Mouse (Mus musculus) B cell, adult 2 months (primary cell): ENCODE measurements around the gene Acbd4.
A peak's percentile ranks its signal among the peaks of the same experiment; 100 is the strongest.

ENCODE experiments used
- DNase-seq, 2 experiments: peaks; one replicate each; pipeline ENCODE4 v3.0.0; 2022

Gene Acbd4

DNA sequence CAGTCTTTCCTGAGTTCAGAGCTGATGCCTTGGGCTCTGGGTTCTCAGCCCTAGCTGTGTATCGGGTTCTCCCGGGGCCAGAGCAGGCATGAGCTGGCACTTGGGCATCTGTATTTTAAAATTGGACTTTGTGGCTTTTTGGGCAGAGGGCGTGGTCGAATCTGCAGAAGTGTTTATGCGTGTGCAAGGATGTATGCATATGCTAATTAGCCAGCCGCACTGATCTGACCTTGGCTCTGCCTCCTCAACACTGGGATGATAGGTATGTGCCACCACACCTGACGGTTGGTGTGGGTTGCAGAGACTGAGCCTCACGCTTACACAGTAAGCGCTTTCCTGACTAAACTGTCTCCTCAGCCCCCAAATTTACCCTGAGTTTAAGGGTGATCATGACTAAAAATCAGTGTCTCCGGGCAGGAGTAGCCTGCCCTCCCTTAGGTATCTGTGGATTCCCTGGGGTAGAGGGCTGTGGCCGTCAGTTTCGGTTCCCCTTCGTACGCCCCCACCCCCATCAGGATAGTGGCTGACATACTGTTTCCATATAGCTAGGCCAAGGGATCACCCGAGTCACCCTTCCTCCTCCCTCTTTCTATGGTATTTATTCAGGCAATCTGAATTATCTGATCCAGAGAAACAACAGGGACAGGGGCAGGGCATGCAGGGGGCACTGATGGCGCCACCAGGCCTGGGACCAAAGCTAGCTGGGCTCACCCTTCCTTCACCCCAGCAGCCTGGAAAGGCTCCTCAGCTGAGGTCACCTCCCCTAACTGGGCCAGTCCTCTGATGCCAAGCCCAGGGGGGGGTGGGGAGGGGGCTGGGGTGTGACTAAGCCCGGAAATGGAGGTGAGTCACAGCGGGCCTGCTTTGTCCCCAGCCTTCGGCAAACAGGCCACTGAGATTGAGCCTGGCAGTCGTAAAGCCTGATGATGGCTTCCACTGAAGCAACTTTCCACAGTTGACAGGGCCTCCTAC, 7.3 kb upstream of the Acbd4 start:
- DNase-seq = peak; percentile 69 to 78

DNA sequence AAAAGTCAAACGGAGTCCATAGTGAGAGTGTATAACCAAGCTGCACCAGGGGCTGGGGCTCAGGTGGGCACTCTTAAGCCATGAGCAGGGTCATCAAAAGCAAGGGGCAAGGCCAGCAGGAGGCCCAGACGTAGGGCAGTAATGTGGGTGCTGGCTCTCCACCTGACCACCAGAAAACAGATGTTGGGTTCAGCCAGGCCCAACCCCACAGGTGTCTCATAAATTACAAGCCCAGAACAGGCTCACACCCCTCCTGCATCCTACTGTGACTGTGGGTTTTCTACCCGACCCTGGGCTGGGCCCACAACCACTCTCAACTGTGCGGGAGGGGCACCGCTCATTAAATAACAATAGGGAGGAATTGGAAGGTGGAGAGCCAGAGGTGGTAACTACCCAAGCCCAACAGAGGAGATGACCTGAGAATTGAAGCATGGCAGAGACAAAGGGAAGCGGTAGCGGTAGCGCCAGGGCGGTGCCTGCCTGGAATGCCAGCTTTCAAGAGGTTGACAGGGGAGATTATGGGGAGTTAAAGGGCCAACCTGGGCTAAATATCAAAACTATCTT, 6.3 kb upstream of the Acbd4 start:
- no peak for DNase-seq

DNA sequence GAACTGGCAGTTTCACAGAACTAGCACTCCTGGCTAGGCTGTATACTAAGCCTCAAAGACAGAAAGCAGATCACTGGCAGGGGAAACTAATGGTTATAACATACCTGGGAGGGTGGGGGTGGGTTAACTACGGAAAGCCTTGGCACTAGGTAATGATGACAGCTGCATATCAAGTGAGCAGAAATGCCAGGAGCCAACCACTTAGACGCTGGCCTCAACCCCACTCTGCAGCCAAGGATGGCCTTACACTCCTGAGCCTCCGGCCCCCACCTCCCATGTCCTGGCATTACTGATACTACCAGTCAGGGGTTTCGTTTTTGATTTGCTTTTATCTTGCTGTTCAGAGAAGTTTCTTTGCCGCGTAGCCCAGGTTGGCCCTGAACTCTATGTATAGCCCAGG, 5.7 kb upstream of the Acbd4 start:
- DNase-seq = no peak

DNA sequence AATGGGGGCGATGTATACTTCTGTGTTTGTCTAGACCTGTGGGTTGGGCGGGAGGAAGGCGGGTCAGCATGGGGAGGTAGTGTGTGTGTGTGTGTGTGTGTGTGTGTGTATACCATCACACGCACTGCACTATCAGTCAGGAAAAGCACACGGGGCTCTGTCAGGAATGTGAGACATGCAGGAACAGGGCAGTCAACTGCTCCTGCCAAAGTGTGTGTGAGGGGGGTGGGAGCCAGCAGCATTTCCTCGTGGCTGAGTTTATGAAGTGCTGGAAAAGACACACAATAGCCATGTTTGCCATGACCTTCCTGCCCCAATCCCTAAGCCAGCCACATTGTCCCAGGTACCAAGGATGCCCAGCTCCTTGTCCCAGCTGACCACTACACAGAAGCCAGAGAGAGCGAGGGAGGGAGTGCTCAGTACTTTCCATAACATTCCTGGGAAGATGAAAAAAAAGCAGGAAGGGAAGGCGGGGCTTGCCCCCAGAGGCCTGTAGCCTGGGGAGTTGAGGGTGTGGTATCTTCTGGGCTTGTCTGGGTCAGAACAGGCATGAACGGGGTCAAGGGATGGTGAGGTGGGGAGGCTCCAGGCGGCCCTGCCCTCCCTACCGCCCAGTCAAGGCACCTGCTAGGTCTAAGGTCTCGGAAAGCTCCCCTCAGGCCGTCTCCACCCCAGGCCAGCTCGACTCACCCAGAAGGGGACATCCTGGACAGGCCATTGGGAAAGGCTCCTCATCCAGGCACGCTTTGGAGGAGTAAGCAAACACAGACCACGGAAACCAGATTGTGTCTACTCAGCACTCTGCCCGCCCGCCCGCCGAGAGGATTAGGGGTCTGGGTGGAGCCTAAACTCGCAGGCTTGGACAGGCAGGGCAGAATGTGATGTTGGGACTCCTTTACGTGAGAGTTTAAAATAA, 4.2 kb upstream of the Acbd4 start:
- DNase-seq = no peak

DNA sequence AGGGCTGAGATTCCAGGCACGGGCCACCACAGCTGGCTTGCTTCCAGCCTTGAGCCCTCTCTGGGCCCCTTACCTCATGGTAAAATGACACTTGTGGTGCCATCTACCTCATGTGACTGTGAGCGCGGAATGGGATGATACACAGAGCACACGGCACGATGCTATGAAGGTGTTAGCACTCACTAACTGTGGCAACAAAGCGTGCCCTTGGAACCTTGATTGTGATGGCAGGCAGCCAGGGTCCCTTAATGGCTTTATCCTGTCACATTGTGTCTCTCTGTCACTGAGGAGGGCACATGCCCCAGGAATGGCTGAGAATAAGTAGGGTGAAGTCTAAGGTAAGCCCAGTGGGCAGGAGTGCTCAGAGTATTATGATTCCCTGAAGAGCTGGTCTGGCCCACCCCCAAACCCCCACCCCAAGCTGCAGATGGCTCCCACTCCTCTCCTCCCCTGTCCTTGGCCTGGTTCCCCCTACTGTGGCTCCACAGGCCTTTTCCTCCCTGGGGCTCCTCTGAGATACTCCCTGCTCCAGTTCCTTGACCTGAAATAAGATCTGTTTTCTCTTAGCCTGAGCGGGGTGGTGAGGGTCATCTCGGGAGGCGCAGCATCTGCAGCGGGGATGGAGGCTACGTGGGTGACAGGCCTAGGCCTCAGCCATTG, 2.8 kb upstream of the Acbd4 start:
- no peak for DNase-seq

DNA sequence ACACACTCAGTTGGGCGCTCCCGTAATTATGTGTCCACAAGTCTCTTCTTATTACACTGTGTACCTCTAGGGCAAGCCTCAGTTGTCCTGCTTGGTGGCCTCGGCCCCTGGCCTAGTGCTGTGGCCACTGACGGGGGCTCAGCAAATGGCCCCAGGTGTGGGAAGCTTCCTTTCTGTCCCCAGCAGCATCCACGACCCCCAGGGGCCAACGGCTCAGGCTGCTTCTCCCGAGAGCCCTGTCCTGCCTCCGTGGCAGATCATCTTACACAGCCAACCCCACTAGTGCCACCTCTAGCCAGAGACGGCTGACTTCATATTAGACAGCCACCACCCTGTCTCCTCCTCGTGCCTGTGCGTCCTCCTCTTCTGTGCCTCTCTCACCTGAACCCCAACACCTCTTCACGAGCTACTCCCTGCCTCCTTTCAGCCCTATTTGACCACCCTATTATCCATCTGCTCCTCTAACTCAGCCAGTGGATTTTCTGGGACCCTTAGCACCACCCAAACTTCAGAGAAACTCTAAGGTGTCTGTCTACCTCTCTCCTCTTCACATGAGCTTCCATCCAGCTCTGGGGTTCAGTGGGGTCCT, 2.0 kb upstream of the Acbd4 start:
- DNase-seq = no peak

DNA sequence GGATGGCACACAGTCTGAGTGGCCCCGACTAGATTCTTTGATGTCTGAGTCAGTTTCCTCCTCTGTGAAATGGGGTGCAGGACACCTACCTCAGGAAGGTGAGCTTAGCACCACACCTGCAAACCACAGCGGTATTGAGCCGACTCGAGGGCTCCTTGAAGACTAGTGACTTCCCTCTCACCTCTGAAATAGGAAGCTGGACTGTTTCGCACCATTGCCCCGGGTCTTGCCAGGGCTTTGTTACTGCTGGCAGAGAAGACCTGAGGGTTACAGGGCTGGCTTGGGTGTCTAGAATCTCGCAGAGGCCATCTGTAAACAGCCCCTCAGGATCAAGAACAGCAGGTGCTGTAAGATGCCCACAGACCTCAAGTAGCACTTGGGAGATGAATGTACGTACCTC, 1.1 kb upstream of the Acbd4 start:
- DNase-seq = peak; percentile 43 to 47

DNA sequence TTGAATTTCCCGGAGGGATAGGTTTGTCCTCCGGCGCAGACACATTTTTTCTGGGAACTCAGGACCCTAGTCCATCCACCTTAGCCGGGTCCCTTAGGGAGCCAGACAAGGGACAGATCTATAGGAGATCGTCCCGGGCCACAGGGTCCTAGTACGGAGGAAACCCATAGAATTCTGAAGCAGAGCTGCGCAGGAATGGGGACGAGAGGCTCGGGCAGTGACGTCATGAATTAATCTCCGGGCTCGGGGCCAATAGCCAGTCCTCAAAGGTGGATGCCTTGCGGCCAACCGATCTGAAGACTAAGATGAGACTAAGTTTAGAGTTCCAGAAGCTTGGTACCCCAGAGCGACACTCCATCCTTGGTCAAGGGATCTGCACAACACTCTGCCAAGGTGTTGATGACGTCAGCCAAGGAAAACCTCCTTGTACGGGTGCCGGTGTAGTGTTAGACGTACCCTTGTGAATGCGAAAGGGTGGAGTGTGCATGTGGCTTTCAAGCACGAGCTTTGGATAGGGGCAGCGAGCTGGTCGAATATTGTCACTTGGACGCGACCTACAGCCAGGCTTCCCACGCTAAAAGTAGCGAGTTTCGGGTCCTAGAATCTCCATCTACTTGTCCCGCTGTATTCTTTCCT, 502 bp downstream of the Acbd4 start:
- DNase-seq = peak; percentile 60 to 61

DNA sequence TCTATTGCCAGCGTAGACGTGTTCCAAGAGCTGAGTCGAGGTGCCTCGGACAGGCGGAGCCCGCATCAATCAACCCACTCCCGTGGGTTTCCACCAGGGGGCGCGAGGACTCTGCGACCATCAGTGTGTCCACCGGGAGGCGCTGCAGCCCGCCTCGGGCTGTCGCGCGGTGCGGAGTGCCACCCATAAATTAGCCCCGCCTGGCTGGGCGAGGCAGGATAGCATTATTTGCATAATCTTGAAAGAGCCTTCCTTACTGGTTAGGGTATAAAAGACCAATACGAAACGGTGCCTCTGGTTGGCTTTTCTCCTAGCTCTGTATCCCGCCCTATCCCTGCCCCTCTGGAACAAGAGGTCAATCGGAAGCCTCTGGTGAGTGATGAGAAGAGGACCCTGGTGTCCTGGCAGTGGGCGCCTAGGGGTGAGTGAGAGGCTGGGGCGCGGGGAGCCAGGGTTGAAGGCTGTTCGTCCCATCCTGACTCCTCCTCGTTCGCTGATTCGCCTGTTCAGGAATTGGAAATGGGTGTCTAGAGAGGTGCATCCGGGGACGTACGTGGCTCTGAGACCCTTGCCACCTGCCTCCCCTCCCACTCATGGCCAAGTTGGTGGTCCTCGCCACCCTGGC, 1.4 kb downstream of the Acbd4 start:
- peak; percentile 100 for DNase-seq

DNA sequence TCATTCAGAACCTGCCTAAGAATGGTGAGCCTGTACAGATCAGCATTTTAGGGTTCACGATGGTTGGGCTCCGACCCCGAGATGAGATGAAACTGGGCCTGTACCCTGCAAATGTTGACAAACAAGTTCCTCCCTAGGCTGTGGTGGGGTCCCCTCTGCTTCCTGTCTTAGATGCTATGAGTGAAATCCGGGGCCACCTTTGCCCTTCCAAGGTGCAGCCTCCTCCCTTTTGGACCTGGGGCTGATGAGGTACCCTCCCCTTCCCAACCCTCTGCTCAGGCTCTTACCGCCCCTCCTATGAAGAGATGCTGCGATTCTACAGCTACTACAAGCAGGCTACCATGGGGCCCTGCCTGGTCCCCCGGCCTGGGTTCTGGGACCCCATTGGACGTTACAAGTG, 2.1 kb downstream of the Acbd4 start:
- no peak for DNase-seq

DNA sequence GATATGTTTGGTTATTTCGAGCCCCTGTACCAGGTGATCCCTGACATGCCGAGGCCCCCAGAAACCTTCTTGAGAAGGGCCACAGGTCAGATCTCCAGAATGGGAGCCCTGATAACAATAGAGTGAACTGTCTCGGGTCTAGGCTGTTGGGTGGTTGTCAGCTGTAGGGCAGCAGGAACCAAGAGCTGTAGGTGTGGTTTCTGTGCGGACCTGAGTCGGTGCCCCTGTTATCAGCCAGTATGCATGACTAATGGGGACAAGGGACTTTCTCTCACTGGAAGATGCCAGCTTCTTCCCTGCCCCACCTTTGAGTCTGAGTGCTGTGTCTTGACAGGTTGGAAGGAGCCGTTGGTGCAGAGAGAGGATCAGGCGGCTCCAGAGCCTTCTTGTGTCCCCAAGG, 3.0 kb downstream of the Acbd4 start:
- no peak for DNase-seq

DNA sequence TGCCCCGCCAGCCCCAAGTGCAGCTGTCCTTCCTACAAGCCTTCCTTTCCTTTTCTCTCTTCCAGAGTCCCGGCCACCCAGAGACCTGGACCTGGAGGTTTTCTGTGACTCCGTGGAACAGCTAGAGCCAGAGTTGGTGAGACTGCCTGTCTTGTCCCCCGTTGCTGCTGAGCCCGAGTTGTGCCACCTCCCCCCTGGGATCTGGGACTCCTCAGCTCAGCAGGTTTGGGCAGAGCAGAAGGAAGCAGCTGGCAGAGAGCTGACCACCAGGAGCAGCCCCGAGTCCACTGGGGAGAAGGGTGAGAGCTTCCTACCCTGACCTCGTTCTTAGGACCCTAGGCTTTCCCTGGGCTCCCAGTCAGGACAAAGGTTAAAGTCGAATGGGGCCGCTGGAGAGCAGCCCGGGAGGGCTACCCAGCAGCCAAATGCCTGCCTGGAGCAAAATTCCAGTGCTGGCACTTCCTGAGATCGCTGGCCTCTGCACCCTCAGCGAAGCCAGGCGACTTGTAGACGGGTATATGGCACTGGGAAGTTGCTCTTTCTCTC, 3.8 kb downstream of the Acbd4 start:
- no peak for DNase-seq

DNA sequence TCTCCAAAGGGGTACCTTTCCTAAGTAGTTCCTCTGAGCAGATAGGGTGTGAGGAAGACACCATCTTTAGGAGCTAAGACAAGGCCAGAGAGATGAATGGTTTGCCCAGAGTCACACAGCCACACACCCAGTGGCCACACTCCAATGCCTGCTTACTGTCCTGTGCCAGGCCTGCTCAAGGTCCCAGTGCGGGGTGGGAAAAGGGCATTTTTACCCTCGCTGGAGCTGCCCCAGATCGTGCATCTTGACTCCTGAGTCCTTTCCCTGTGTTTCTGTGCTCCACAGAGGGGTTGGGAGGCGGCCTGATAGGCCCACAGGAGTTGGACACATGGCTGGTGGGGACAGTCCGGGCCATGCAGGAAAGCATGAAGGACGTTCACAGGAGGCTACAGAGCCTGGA, 4.3 kb downstream of the Acbd4 start:
- no peak for DNase-seq

DNA sequence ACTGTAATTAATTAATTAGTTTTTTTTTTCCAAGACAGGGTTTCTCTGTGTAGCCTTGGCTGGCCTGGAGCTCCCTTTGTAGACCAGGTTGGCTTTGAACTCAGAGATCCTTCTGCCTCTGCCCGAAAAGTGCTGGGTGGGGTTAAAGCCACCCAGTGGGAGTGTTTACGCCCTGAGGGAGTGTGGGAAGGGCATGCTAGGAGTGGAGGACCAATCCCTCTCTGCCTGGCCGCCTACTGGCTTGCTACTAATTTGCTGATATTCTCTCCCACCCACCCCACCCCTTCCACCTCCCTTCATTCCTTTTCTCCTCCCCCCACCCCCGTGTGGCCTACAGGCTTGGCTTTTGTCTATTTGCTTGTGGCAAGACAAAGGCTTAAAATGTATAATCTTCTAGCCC, 4.9 kb downstream of the Acbd4 start:
- no peak for DNase-seq

DNA sequence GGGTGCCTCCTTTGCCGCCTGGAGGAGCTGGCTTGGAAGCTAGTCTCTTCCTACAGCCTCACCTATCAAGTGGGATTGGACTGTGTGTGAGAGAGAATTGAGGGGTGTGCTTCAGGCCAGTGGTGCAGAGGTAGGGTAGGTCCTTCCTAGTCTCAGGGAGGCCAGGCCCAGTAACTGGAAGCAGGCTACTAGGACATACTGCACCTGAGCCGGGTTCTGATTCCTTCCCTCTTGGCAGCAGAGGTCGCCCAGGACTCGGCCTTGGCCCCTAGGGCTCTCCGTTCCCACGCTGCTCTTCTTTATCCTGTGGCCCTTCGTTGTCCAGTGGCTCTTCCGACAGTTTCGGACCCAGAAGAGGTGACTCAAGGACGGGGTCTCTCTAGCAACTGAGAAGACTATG, 9.8 kb downstream of the Acbd4 start:
- DNase-seq = no peak

DNA sequence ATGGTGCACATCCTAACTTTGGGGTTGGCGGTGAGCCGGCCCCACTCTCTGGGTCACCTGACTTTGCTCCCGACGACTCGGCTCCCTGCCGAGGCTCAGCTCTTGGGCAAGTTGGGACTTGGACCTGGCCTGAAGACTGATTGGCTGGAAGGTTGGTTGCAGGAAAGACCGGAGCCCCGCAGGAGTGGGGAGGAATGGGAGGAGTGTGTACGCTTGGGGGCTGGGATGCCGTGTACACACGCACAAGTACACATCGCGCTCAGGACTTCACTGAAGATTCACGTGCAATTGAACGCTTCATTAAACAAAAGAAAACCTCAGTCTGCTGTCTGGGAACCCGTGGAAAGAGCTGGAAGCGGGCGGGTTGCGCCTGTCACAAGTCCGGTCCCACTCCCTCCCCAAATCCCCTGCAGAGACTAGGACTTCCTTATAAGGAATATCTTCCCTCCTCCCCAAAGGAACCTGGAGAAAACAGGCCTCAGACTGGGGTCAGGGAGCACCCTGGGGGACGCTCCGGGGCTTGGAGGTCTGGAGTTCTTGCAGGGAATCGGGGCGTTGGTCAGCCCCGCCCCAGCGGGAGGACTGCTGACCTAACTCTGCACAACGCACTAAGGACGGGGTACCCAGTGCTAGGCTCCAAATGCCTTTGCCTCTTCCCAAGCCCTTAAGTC, 10.5 kb downstream of the Acbd4 start:
- no peak for DNase-seq

DNA sequence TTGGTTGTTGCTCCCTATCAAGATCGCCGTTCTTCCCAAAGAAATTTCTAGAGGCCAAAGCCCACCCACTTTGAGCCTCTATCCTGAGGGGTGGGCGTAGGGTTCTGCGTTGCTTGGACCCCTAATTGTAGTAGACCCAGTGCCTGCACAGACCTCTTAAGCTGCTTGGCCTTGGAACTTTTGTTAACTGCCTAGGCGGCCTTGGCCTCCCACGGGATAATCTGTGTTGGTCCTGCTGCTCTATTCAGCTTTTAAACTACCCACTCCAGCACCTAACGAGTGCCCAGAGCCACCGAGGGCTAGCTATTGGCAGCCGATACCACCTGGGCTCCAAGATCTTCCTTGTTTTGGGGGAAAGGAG, 11.1 kb downstream of the Acbd4 start:
- DNase-seq = no peak

DNA sequence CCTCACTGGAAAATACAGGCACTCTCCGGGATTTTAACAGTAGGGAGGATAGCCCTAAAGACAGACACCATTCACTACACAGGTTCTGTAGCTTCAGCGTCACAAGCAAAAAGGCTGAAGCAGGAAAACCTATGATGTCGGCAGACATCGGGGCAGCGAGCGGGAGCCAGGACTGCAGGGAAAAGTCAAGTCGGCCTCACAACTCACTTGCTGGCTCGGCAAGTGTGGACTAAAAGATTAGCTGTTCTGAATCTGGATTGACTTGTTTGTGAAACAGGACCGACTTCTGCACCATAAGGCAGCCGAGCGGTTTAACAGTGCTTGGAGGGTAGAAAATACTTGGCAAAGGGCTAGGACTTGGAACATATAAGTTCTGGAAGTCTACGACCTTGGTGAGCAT, 11.5 kb downstream of the Acbd4 start:
- no peak for DNase-seq

DNA sequence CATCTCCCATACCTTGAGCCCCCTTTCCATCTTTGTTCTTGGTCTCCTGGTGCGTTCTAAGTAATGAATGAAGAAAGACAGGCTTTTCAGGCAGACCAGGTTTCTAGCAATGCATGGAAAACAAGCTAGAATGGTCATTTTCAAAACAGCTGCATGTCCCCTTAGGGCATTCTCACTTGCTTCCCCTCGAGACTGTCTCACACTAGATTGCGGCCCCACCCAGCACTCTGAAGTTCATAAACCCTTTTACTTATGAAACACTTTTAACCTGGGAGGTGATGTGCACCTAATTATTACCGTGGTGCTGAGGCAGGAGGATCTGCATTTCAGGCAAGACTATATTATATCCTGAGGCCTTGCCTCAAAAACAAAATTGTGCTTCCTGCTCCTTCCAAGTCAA, 12.3 kb downstream of the Acbd4 start:
- DNase-seq = no peak

DNA sequence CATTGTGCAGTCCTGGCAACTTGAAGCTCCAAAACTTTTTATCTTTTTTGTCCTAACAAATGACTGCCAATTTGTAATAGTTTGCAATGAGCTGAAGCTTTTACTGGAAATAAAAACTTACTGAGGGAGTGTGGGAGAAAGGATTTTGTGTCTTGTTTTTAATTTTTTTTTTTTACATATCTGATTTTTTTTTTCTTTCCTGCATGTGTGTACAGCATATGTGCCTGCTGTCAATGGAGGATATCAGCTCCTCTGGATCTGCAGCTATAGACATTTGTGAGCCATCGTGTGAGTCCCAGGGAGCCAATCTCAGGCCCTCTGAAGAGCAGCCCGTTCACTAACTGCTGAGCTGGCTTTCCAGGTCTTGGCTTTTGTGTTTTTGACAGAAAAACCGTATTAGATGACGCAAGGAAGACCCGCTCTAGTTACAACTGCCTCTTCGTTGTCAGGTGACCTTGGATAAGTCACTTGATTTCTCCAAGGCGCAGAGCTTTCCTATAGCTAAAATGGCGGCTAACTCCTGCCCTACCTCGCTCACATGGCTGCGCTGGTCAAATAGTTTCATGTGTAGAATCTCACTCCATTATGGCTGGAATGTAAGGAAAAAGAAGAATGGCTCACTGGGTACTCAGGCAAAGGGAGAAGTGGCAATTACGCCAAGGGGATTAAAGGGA, 12.9 kb downstream of the Acbd4 start:
- no peak for DNase-seq
